Mouse (Mus musculus) testis, adult 10 weeks (tissue): ENCODE data around the gene Lix1. TPM values are rescaled to one million over a fixed set of nuclear protein-coding genes. Genes with fewer than 3 reads are reported as not detected.

Experiments used
- polyA plus RNA-seq: library from polyadenylated mRNA; stranded (reverse); fragments of 350-450 nt; fragmentation: Illumina TruSeq; extraction: RNeasy Lipid Tissue Mini Kit (QIAGEN cat#74804); gene quantifications from one replicate; pipeline ENCODE4 v1.2.3, GENCODE M21; 2014; ENCODE audit warnings: low read depth, low replicate concordance

The Lix1 gene
- polyA plus RNA-seq = 0.90 TPM

DNA sequence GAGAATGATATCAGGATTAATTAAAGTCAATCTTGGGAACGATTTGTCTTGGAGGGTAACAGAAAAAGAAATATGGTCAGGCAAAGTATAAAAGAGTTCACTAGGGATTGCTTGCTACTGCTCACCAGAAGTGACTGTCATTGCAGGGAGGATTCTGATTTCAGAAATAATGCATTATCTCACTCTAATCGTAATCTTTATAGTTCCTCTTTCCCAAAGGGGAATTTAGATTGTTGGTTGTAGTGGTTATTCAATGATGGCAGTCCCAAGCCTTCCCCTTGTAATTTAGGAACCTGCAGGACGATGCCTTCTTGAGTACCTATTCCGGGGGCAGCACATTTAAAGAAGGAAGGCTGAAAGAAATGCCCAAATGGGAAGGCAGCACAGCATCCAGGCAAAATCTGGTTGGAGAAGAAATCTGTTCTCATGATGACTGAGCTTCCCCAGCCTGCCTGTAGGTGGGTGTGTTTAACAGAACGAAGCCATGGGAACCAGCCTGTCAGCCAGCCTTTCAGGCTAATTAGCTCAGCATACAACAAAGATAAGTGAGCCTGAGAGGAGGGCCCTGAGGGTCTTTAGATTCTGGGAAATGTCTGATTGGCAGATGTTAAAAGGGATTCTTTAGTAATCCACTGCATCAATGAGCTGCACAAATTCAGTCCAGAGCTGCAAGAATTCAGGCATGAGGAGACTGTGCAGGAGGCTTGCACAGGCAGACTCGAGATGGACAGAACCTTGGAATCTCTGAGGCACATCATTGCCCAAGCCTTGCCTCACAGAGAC is at the start of gene Lix1:
Gene Lix1 (plus strand): TSS at position 451 of the 783 bp plus-strand sequence.

DNA sequence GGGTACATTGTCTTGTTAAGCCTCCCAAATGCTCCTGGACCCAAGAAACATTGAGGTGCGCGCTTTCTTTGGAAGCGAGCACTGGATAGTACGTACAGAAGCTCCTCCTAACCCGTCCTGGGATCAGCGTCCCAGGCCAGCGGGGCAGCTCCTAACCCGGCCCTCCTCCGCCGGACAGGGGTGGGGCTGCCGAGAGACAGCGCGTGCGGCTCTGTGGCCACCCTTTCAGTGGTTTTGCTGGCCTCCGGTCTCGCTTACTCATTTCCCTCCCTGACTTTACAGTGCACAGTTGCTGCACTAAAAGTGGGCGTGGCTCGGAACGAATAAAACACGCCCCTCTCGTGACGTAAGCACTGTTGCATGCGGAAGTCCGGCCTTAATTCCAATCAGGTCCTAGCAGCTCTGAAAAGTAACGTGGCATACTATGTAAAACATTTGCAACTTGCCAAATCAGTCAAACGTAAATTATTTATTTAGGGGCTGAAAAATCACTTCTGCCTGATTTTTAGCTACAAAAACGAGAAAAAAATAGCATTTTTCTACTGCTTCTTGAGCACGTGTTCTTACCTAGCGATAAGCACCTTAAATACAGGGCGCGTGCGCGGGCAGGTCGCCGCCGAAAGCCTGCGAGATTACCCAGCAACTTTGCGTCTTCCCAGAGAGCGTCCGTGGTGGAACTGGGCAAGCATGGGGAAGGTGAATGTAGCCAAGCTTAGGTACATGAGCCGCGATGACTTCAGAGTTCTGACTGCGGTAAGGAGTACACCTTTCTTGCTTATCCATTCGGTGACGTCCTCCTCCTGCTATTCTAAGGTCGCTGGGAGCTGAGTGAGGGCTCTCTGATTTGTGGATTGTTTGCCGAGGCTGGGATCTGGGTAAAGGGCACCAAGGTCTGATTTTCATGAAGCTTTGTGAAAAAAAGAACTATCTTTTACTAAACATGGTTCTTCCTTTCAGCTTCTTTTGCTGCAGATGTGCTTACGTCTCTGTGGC is 28.3 kb upstream of the Lix1 start, which contains the start of gene Riok2:
Gene Riok2 (plus strand): TSS at position 392 of the 993 bp plus-strand sequence.

Other genes starting within 250 kb of the Lix1 start
- 29.5 TPM for gene Riok2, start 28.4 kb upstream of the Lix1 start, polyA plus RNA-seq
- 20.4 TPM for gene Lnpep, start 222.4 kb downstream of the Lix1 start, polyA plus RNA-seq